Mouse (Mus musculus): ENCODE measurements at regions not wholly inside any gene's neighbourhood (a gene's known extent, or its start where the extent isn't known, plus 50 kb on each side); places are given as distances from the start of the nearest gene placed in this dataset.

GRCm38 (mm10) chr12:112348116-112348515 is 141.1 kb upstream of the A530016L24Rik start:
- Histone ChIP-seq H3K4me3 (ENCODE audit: low read depth, low read length) (no peak overlapping the region), H3K4me2 (ENCODE audit: low read depth, low read length) (no peak overlapping the region), H3K9me3 (replicated peaks; ENCODE audit: control insufficient read depth, low read length) (no peaks in the 10 kb centered on the region), H3K9ac (replicated peaks; ENCODE audit: low read depth, low read length) (no peak overlapping the region), H3K4me1 (ENCODE audit: control insufficient read depth, insufficient read depth) (peaks cover 11% of the 10 kb centered on the region), H3K27me3 (ENCODE audit: control insufficient read depth, insufficient read depth, low read length) (no peaks in the 10 kb centered on the region; the same call in 1 of the 2 replicates), H3K36me3 (replicated peaks; ENCODE audit: control insufficient read depth, insufficient read depth, low read length) (no peaks in the 10 kb centered on the region), H3K27ac (ENCODE audit: low read depth) (no peak overlapping the region)
- 94% methylated on average over 9 of the region's 9 CpGs for WGBS
- ATAC-seq (ENCODE audit: insufficient read depth, low read depth): no peak
- TF ChIP-seq CTCF (IDR thresholded peaks at IDR 0.05; ENCODE audit: low read depth) (no peak), EP300 (IDR thresholded peaks at IDR 0.05; ENCODE audit: low read depth) (no peak)
- no peak for DNase-seq (ENCODE audit: low spot score)

DNA sequence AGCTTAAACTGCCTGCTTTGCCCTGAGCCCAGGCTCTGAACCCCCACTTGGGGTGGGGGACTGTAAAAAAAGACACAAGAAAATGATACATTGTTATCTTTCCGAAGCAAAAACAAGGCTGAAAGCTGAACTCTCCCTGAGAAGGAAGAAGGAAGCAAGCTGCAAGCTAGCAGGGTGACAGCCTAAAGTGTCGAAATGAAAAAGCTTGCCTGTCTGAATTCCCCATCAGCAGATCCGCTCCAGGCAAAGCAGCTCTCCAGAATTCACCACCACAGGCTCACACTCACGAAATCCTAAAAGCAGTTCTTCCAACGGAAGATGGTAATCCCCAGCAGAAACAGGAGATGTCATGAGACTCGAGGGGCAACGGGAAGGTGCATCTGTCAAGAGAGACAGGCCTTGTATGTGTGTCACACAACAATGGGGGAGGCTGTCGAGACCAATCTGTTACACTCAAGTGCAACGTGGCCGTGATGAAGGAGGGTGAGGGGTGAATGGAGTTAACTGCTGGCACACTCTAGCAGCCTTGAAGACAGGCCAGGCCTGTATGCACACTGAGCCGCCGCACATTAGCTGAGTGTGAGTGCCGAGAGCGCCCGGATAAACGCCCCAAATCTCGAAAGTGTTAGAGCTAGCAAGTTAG is 139.5 kb upstream of the A530016L24Rik start:
- ATAC-seq (ENCODE audit: insufficient read depth, low read depth) (no peak), DNase-seq (ENCODE audit: low spot score) (no peak)
- no peak overlapping the region for H3K4me2 ChIP-seq (ENCODE audit: low read depth, low read length)
- TF ChIP-seq EP300 (IDR thresholded peaks at IDR 0.05; ENCODE audit: low read depth) (no peak), CTCF (IDR thresholded peaks at IDR 0.05; ENCODE audit: low read depth) (no peak)
- H3K36me3 ChIP-seq (replicated peaks; ENCODE audit: control insufficient read depth, insufficient read depth, low read length): no peaks in the 10 kb centered on the region
- 31% methylated on average over 17 of the region's 17 CpGs for WGBS
- no peak overlapping the region for H3K27ac ChIP-seq (ENCODE audit: low read depth)
- H3K27me3 ChIP-seq (ENCODE audit: control insufficient read depth, insufficient read depth, low read length): no peaks in the 10 kb centered on the region; the same call in 1 of the 2 replicates
- no peak overlapping the region for H3K9ac ChIP-seq (replicated peaks; ENCODE audit: low read depth, low read length)
- H3K4me1 ChIP-seq (ENCODE audit: control insufficient read depth, insufficient read depth): peaks cover 4% of the 10 kb centered on the region; the same call in 1 of the 2 replicates
- H3K9me3 ChIP-seq (replicated peaks; ENCODE audit: control insufficient read depth, low read length): no peaks in the 10 kb centered on the region
- H3K4me3 ChIP-seq (ENCODE audit: low read depth, low read length): no peak overlapping the region

- DNase-seq (ENCODE audit: low spot score) (no peak), ATAC-seq (ENCODE audit: insufficient read depth, low read depth) (no peak)
- Histone ChIP-seq H3K9ac (replicated peaks; ENCODE audit: low read depth, low read length) (no peak overlapping the region), H3K27ac (ENCODE audit: low read depth) (no peak overlapping the region), H3K9me3 (replicated peaks; ENCODE audit: control insufficient read depth, low read length) (no peaks in the 10 kb centered on the region), H3K36me3 (replicated peaks; ENCODE audit: control insufficient read depth, insufficient read depth, low read length) (no peaks in the 10 kb centered on the region), H3K4me1 (ENCODE audit: control insufficient read depth, insufficient read depth) (peaks cover 4% of the 10 kb centered on the region; the same call in 1 of the 2 replicates), H3K27me3 (ENCODE audit: control insufficient read depth, insufficient read depth, low read length) (no peaks in the 10 kb centered on the region; the same call in 1 of the 2 replicates), H3K4me2 (ENCODE audit: low read depth, low read length) (no peak overlapping the region), H3K4me3 (ENCODE audit: low read depth, low read length) (no peak overlapping the region)
- TF ChIP-seq CTCF (IDR thresholded peaks at IDR 0.05; ENCODE audit: low read depth) (no peak), EP300 (IDR thresholded peaks at IDR 0.05; ENCODE audit: low read depth) (no peak)
- 22% methylated on average over 9 of the region's 9 CpGs for WGBS
These were observed 138.5 kb upstream of the A530016L24Rik start for GRCm38 (mm10) chr12:112350733-112351132.

- ATAC-seq (ENCODE audit: insufficient read depth, low read depth): no peak
- Histone ChIP-seq H3K4me3 (ENCODE audit: low read depth, low read length) (no peak overlapping the region), H3K27me3 (ENCODE audit: control insufficient read depth, insufficient read depth, low read length) (no peaks in the 10 kb centered on the region), H3K9me3 (replicated peaks; ENCODE audit: control insufficient read depth, low read length) (peaks cover 11% of the 10 kb centered on the region; the same call in 1 of the 2 replicates), H3K4me1 (ENCODE audit: control insufficient read depth, insufficient read depth) (no peaks in the 10 kb centered on the region), H3K36me3 (replicated peaks; ENCODE audit: control insufficient read depth, insufficient read depth, low read length) (no peaks in the 10 kb centered on the region), H3K4me2 (ENCODE audit: low read depth, low read length) (no peak overlapping the region), H3K9ac (replicated peaks; ENCODE audit: low read depth, low read length) (no peak overlapping the region), H3K27ac (ENCODE audit: low read depth) (no peak overlapping the region)
- TF ChIP-seq EP300 (IDR thresholded peaks at IDR 0.05; ENCODE audit: low read depth) (no peak), CTCF (IDR thresholded peaks at IDR 0.05; ENCODE audit: low read depth) (no peak)
- no peak for DNase-seq (ENCODE audit: low spot score)
- WGBS: 88% methylated on average over 3 of the region's 3 CpGs
These were observed 125.9 kb upstream of the A530016L24Rik start for GRCm38 (mm10) chr12:112363349-112363748.

GRCm38 (mm10) chr12:112367221-112367620 is 122.0 kb upstream of the A530016L24Rik start:
- no peak for ATAC-seq (ENCODE audit: insufficient read depth, low read depth)
- Histone ChIP-seq H3K9me3 (replicated peaks; ENCODE audit: control insufficient read depth, low read length) (peaks cover 11% of the 10 kb centered on the region; the same call in 1 of the 2 replicates), H3K27me3 (ENCODE audit: control insufficient read depth, insufficient read depth, low read length) (0 out of 2 replicates have a peak, but pooled peaks cover 3% of the 10 kb centered on the region), H3K36me3 (replicated peaks; ENCODE audit: control insufficient read depth, insufficient read depth, low read length) (no peaks in the 10 kb centered on the region), H3K27ac (ENCODE audit: low read depth) (no peak overlapping the region), H3K4me3 (ENCODE audit: low read depth, low read length) (no peak overlapping the region), H3K4me2 (ENCODE audit: low read depth, low read length) (no peak overlapping the region), H3K9ac (replicated peaks; ENCODE audit: low read depth, low read length) (no peak overlapping the region), H3K4me1 (ENCODE audit: control insufficient read depth, insufficient read depth) (no peaks in the 10 kb centered on the region)
- TF ChIP-seq EP300 (IDR thresholded peaks at IDR 0.05; ENCODE audit: low read depth) (no peak), CTCF (IDR thresholded peaks at IDR 0.05; ENCODE audit: low read depth) (no peak)
- no peak for DNase-seq (ENCODE audit: low spot score)
- WGBS: 79% methylated on average over 4 of the region's 4 CpGs

DNA sequence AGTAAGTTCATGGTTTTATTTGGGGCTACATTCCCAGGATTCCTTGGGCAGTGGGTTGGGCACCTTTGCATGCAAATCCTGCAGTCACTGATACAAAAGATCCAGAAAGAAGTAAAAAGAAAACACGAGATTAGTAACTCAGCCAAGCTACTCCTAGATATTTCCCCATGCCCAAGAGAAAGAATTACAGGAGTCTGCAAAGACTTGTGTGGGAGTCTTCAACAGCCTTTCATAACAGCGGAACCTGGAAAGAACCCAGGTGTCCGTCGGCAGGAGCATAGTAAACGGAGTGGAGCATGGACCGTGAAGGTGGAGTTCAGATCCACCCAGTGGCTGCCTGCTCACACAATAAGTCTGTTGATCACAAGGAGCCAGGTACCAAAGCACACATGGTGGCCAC is 121.1 kb upstream of the A530016L24Rik start:
- 0 out of 2 replicates have a peak, but pooled peaks cover 3% of the 10 kb centered on the region for H3K27me3 ChIP-seq (ENCODE audit: control insufficient read depth, insufficient read depth, low read length)
- no peak overlapping the region for H3K4me2 ChIP-seq (ENCODE audit: low read depth, low read length)
- H3K4me1 ChIP-seq (ENCODE audit: control insufficient read depth, insufficient read depth): no peaks in the 10 kb centered on the region
- ATAC-seq (ENCODE audit: insufficient read depth, low read depth) (no peak), DNase-seq (ENCODE audit: low spot score) (no peak)
- TF ChIP-seq CTCF (IDR thresholded peaks at IDR 0.05; ENCODE audit: low read depth) (no peak), EP300 (IDR thresholded peaks at IDR 0.05; ENCODE audit: low read depth) (no peak)
- H3K4me3 ChIP-seq (ENCODE audit: low read depth, low read length): no peak overlapping the region
- H3K9ac ChIP-seq (replicated peaks; ENCODE audit: low read depth, low read length): no peak overlapping the region
- peaks cover 11% of the 10 kb centered on the region; the same call in 1 of the 2 replicates for H3K9me3 ChIP-seq (replicated peaks; ENCODE audit: control insufficient read depth, low read length)
- H3K36me3 ChIP-seq (replicated peaks; ENCODE audit: control insufficient read depth, insufficient read depth, low read length): no peaks in the 10 kb centered on the region
- WGBS: 70% methylated on average over 6 of the region's 6 CpGs
- H3K27ac ChIP-seq (ENCODE audit: low read depth): no peak overlapping the region

Data from heart, postnatal 0 days (tissue).